Comparison of ENCODE assay signal across 7 mouse cellular contexts in the genomic region with DNA sequence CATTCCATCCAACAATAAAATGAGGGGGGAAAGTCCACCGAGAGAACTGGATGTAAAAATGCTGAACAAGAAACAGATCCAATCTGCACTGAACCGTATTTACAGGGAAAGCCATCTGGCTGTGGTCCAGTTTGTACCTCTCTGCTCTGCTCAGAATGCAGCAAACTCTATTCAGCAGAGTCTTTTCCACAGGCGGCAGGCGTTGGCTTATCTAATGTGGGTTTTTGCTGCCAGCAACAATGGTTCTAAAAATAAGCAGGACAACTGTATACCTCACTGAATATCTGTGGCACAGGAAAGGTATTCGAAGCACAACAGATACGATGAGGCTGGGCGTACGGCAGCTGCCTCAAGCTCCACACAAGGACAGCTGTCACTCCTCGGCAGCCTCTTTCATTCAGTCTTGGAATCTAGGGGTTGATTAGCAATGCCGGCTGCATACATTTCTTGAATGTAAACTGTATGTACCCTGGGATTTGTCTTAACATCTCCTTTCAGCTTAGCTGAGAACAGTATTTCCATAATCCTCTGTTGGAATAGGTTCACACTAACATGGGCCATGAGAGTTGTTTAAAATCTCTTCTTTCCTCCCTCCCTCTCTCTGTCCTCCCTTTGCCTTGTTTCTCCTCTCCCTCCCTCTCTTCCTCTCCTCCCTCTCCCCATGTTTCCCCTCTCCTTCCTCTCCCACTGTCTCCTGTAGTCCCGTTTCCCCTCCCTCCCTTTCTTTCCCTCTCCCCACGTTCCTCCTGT.
DNase-seq lines count a peak whose midpoint lies in the region; ATAC-seq and TF ChIP-seq lines count a peak whose summit lies in the region.

No protein-coding gene starts in this region.

- DNase-seq in brain, embryonic 14.5 days (ENCODE audit: low read depth), result peak; percentile 89
- peak; percentile 31 for DNase-seq in embryonic facial prominence, embryonic 11.5 days (ENCODE audit: low spot score)
- DNase-seq in hindbrain, embryonic 11.5 days (ENCODE audit: low spot score), result peak; percentile 24
- DNase-seq in left cerebral cortex, postnatal 25 days (ENCODE audit: low spot score in 2 of 2), result peak; percentile 56 to 67
- DNase-seq in right cerebral cortex, postnatal 36 days (ENCODE audit: low spot score in 2 of 2), result peak; percentile 39 to 41
- no peak for DNase-seq in thymus, postnatal 25 days
- DNase-seq in adrenal gland, adult 2 months, result no peak

- H3K4me2 ChIP-seq in embryonic facial prominence, embryonic 11.5 days (ENCODE audit: low read depth, low read length), result no peak overlapping the region
- no peak overlapping the region for H3K4me2 ChIP-seq in hindbrain, embryonic 11.5 days (replicated peaks; ENCODE audit: low read depth, low read length)

- no peaks in the 10 kb centered on the region for H3K36me3 ChIP-seq in embryonic facial prominence, embryonic 11.5 days (replicated peaks; ENCODE audit: control insufficient read depth, insufficient read depth, low read depth, low read length)
- no peaks in the 10 kb centered on the region for H3K36me3 ChIP-seq in hindbrain, embryonic 11.5 days (ENCODE audit: control insufficient read depth, insufficient read depth, low read length)

- TF ChIP-seq CTCF in brain, embryonic 14.5 days (IDR thresholded peaks at IDR 0.05; ENCODE audit: borderline replicate concordance, extremely low read depth, insufficient read depth, insufficient read length), result no peak

- no peak for ATAC-seq in embryonic facial prominence, embryonic 11.5 days (replicated peaks; ENCODE audit: insufficient number of reproducible peaks, low FRiP score, low TSS enrichment, low read depth)
- ATAC-seq in hindbrain, embryonic 11.5 days (ENCODE audit: low FRiP score), result peak; percentile 43

- TF ChIP-seq POLR2A in brain, embryonic 14.5 days (IDR thresholded peaks at IDR 0.05; ENCODE audit: borderline replicate concordance, extremely low read depth, insufficient read depth, insufficient read length, poor library complexity, severe bottlenecking), result no peak

- 34% methylated on average over 12 of the region's 12 CpGs for WGBS in embryonic facial prominence, embryonic 11.5 days
- 46% methylated on average over 12 of the region's 12 CpGs for WGBS in hindbrain, embryonic 11.5 days

- no peak overlapping the region for H3K9ac ChIP-seq in embryonic facial prominence, embryonic 11.5 days (replicated peaks; ENCODE audit: low read length)
- no peak overlapping the region for H3K9ac ChIP-seq in hindbrain, embryonic 11.5 days (ENCODE audit: low read depth, low read length)

- H3K4me1 ChIP-seq in embryonic facial prominence, embryonic 11.5 days (ENCODE audit: control insufficient read depth, insufficient read depth, low read length), result 0 out of 2 replicates have a peak, but pooled peaks cover 4% of the 10 kb centered on the region
- peaks cover 3% of the 10 kb centered on the region; the same call in 1 of the 2 replicates for H3K4me1 ChIP-seq in hindbrain, embryonic 11.5 days (replicated peaks; ENCODE audit: control insufficient read depth, insufficient read depth, low read length)

- intact Hi-C loops in left cerebral cortex, postnatal 25 days (cut with DNase I), result no loop called here

- no peak overlapping the region for H3K27ac ChIP-seq in embryonic facial prominence, embryonic 11.5 days (replicated peaks; ENCODE audit: low read depth, low read length)
- H3K27ac ChIP-seq in hindbrain, embryonic 11.5 days (ENCODE audit: low read depth, low read length), result no peak overlapping the region

- H3K27me3 ChIP-seq in embryonic facial prominence, embryonic 11.5 days (ENCODE audit: control insufficient read depth, insufficient read depth, low read length), result no peaks in the 10 kb centered on the region
- H3K27me3 ChIP-seq in hindbrain, embryonic 11.5 days (ENCODE audit: control insufficient read depth, insufficient read depth, low read length), result no peaks in the 10 kb centered on the region

- H3K9me3 ChIP-seq in embryonic facial prominence, embryonic 11.5 days (replicated peaks; ENCODE audit: control insufficient read depth, low read length), result no peaks in the 10 kb centered on the region
- H3K9me3 ChIP-seq in hindbrain, embryonic 11.5 days (ENCODE audit: control insufficient read depth, low read length), result no peaks in the 10 kb centered on the region

- H3K4me3 ChIP-seq in embryonic facial prominence, embryonic 11.5 days (ENCODE audit: low read depth, low read length), result no peak overlapping the region
- H3K4me3 ChIP-seq in hindbrain, embryonic 11.5 days (ENCODE audit: low read depth, low read length), result no peak overlapping the region

Comparison
In these comparisons a context has a peak if more than half of its experiments do, and no peak if none do; other contexts are left out.
1. DNase-seq: peak in brain, embryonic 14.5 days (single experiment), embryonic facial prominence, embryonic 11.5 days (single experiment), hindbrain, embryonic 11.5 days (single experiment), left cerebral cortex, postnatal 25 days (2 of 2) and right cerebral cortex, postnatal 36 days (2 of 2); none in thymus, postnatal 25 days (single experiment) and adrenal gland, adult 2 months (single experiment).